Mouse (Mus musculus): ENCODE measurements around the gene Chn1. TPM values are rescaled to one million over a fixed set of nuclear protein-coding genes. Genes with fewer than 3 reads are reported as not detected.

Chn1 gene
- total RNA-seq, 4 experiments from 2014 or later: 1,425 to 1,608 (median 1,542) TPM

DNA sequence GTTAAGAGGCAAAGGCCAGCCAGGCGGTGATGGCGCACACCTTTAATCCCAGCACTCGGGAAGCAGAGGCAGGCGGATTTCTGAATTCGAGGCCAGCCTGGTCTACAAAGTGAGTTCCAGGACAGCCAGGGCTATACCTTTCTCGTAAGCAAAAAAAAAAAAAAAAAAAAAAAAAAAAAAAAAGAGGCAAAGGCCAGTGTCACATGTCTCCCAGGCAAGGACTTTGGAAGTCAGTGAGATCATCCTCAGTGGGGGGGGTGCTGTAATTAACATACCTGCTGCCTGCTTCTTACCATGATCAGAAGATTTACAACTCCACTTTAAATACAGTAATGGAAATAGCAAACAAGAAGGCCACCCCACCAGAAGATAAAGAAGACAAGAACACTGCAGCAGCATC is 137.5 kb downstream of the Chn1 start:
- no peak for DNase-seq (ENCODE audit: low spot score in 2 of 2)

DNA sequence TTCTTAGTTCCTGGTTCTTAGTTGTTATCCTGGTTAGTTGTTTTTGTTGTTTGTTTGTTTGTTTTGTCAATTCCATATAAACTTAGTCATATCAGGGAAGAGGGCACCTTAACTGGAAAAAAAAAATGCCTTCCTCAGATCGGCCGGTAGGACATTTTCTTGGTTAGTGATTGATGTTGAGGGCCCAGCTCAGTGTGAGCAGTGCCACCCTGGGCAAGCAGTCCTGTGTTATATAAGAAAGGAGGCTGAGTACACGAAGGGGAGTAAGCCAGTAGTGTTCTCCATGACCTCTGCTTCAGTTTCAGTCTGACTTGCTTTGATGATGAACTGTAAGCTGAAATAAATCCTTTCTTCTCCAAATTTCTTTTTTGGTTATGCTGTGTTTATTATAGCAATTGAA is 138.8 kb downstream of the Chn1 start:
- DNase-seq (ENCODE audit: low spot score in 2 of 2): no peak

GRCm38 (mm10) chr2:73631816-73632215 is 143.3 kb downstream of the Chn1 start:
- DNase-seq (ENCODE audit: low spot score in 2 of 2): no peak

- no peak for DNase-seq (ENCODE audit: low spot score in 2 of 2)
Observed at GRCm38 (mm10) chr2:73618486-73619052, 156.6 kb downstream of the Chn1 start.

GRCm38 (mm10) chr2:73616434-73617057 is 158.6 kb downstream of the Chn1 start:
- DNase-seq (ENCODE audit: low spot score in 2 of 2): no peak

GRCm38 (mm10) chr2:73615456-73615855 is 159.7 kb downstream of the Chn1 start:
- DNase-seq (ENCODE audit: low spot score in 2 of 2): no peak

- DNase-seq (ENCODE audit: low spot score in 2 of 2): no peak
Observed at GRCm38 (mm10) chr2:73614303-73614702, 160.8 kb downstream of the Chn1 start.

DNA sequence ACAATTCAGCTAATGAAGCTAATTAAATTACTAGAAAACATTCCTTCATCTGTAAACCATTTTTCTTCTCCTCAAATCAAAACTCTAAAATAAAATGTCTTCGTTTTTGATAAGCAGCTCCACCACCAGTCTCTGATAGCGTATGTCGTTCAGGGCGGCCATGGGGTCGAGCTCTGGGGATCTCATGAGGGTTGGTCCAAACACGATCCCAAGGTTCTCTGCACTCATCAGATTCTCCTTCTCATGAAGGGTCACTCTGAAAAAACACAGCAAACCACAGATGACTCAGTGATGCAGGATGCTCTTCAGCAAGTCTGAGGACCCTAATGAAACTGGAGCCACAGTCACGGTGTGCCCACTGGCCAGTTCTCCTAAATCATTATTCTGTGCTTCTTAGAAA is 162.2 kb downstream of the Chn1 start:
- DNase-seq (ENCODE audit: low spot score in 2 of 2): no peak

DNA sequence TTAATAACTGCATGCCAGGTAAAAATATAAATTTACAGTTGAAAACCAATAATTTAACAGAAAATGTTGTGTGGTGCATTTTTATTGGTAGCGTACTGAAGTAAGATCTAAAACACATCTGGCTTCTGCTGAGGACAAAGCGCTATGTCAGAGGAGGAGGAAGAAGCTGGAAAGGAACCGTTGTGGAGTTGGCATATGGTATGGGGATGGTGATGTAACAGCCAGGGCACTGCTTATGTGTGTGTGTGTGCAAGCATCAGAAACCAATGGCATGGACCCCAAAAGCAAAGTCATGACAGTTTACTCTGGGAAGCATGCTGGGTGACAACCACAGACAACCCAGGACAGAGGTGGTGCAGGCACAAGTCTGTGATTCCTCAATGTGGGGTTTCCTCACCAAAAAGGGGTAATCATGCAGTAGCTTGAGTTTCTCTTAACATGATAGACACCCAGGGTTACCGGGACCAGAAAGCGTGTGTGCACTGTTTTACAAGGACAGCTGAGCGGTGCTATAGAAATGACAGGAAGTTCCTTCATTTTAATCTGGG is 162.7 kb downstream of the Chn1 start:
- DNase-seq (ENCODE audit: low spot score in 2 of 2): no peak

- peak; percentile 64 to 77 for DNase-seq (ENCODE audit: low spot score in 2 of 2)
Observed at GRCm38 (mm10) chr2:73611798-73612197, 163.3 kb downstream of the Chn1 start.

DNA sequence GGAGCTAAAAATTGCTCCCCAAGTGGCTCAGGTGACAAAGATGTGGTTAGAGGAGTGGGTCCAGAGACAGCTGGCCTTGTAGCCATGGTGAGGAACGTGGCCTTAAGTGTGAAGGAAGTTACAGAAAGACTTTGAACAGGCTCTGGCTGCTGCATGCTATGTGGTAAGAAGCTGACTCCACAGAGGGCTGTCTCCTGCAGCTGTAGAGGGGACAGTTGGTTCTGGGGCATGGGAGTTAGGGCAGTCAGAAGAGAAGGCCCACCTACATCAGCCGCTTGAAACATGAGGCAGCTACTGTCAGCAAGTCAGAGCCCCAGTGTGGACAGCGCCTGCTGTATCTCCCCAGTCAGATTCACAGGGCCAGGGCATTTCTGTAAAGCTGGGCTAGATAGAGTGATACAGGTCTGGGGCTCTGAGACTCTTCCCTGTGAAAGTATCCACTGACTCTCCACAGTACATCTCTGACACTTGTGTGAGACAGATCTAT is 165.4 kb downstream of the Chn1 start:
- no peak for DNase-seq (ENCODE audit: low spot score in 2 of 2)

- no peak for DNase-seq (ENCODE audit: low spot score in 2 of 2)
Observed at GRCm38 (mm10) chr2:73609067-73609723, 166.0 kb downstream of the Chn1 start.

DNA sequence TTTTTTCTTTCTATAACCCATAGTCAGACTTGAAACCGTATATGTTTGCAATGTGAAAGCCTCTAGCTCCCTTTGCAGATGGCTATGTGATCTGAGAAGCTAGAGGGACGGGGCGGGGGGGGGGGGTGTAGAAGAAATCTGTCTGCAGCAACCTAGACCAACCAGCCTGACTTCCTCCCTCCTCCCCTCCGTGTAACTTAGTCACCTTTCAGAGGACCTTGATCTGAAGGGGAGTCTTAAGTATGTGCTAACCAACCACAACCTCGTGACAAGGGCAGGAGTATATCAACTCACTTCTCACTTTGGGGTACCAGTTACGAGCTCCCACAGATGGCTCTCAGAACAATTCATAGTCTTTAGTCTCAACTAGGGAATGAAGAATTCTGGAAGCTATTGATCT is 166.8 kb downstream of the Chn1 start:
- DNase-seq (ENCODE audit: low spot score in 2 of 2): no peak

- DNase-seq (ENCODE audit: low spot score in 2 of 2): no peak
Observed at GRCm38 (mm10) chr2:73607609-73608008, 167.5 kb downstream of the Chn1 start.

DNA sequence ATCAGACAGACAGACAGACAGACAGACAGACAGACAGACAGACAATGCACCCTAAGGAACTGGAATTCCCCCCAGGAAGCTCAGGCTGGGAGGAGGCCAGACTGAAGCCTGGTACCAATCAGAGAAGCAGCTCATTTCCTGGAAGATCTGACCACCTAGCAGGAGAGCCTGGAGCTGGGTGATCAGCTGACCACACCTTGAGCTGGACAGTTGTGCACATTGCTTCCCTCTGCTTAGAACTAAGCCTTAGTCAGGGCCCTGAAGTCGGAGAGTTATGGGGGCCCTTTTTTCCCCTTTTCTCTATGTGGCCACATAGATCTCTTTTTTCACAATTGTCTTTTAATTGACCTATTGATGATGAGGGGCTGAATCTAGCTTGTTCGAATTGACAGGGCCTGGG is 168.0 kb downstream of the Chn1 start:
- no peak for DNase-seq (ENCODE audit: low spot score in 2 of 2)

DNA sequence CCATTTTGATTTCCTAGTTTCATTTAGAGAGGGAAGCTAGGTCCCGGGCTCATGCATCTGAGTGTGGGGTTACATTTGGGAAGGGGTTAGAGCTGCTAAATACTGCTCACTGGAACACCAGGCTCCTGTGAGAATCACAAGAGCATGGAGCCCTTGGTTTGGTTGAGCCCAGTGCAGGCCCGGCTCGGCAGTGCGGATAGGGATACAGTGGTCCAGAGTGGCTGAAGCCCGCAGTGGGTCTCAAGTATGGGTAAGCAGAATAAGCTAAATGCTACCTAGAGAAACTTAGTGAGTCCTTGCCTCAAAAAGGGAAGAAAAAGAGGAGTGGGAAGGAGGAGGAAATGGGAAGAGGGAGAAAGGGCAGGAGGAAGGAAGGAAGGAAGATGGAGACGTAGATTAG is 168.5 kb downstream of the Chn1 start:
- DNase-seq (ENCODE audit: low spot score in 2 of 2): no peak

GRCm38 (mm10) chr2:73605077-73605476 is 170.1 kb downstream of the Chn1 start:
- peak; percentile 90 to 91 for DNase-seq (ENCODE audit: low spot score in 2 of 2)

DNA sequence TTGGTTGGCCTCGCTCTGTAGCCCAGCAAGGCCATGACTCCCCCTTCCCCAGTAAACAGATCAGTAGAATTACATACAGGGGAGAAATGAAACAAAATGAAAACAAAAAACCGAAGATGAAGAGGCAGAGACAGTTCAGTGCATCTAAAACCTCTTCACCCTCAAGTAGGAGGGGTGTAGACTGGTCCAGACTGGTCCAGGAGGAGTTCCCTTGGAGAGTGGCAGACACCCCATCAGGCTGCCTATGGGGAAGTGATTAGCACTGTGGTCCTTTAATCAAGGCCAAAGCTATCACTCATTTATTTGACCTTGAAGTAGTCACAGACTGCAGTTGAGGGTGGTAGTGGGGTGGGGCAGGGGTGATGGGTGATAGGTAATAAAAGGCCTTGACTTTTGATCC is 170.6 kb downstream of the Chn1 start:
- DNase-seq (ENCODE audit: low spot score in 2 of 2): no peak

- DNase-seq (ENCODE audit: low spot score in 2 of 2): no peak
Observed at GRCm38 (mm10) chr2:73600650-73601049, 174.5 kb downstream of the Chn1 start.

GRCm38 (mm10) chr2:73597772-73598171 is 177.4 kb downstream of the Chn1 start:
- no peak for DNase-seq (ENCODE audit: low spot score in 2 of 2)

DNA sequence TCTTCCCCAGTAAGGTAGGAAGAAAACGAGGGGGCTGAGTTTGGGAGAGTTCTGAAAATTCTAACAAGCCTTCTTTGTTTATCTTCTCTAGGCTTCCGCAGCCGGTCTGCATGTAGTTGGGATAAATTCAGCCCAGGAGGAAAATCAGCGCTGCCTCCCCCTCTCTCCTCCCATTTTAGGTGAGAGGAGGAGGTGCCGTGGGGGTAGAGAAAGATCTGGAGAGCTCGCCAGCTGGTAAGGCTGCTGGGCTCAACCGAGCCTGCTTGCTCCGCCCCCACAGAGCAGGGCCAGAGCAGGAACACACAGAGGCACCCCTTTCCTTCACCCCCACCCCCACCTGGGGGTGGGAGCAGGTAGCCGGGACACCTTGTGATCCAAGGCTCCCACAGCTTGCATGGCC is 178.4 kb downstream of the Chn1 start:
- peak; percentile 87 to 92 for DNase-seq (ENCODE audit: low spot score in 2 of 2)

GRCm38 (mm10) chr2:73596326-73596725 is 178.8 kb downstream of the Chn1 start:
- peak in 1 of 2 experiments; percentile 32 for DNase-seq (ENCODE audit: low spot score in 2 of 2)

- DNase-seq (ENCODE audit: low spot score in 2 of 2): no peak
Observed at GRCm38 (mm10) chr2:73593101-73593439, 182.1 kb downstream of the Chn1 start.

Data from layer of hippocampus, adult 8-10 months (tissue).